Mouse (Mus musculus) cerebellum, adult 2 months (tissue): Measurements from ENCODE around the gene Nkx6-2. TPM values are rescaled to one million over a fixed set of nuclear protein-coding genes. Genes with fewer than 3 reads are reported as not detected.
A peak's percentile ranks its signal among the peaks of the same experiment; 100 is the strongest.

Source experiments
- DNase-seq, 2 experiments: peaks; one replicate each; pipeline ENCODE4 v3.0.0; 2021
- H3K27ac ChIP-seq: fragments of 200-500 bp; 2 replicates; pipeline ENCODE4 v1.5.1; 2012; ENCODE audit warnings: low read length, control low read depth, inconsistent platforms; ENCODE audit not compliant: insufficient read depth
- H3K27me3 ChIP-seq: fragments of 200-500 bp; 2 replicates; pipeline ENCODE4 v1.6.1; 2012; ENCODE audit warnings: inconsistent platforms, mild to moderate bottlenecking, low read length, moderate library complexity; ENCODE audit not compliant: control insufficient read depth, insufficient read depth
- H3K4me1 ChIP-seq: fragments of 200-500 bp; 2 replicates; pipeline ENCODE4 v1.6.1; 2011; ENCODE audit warnings: low read length; ENCODE audit not compliant: control insufficient read depth, insufficient read depth
- H3K4me3 ChIP-seq: fragments of 200-500 bp; replicated peaks from 2 replicates; pipeline ENCODE3; 2011; ENCODE audit warnings: mild to moderate bottlenecking, low read depth, low read length, control low read depth; ENCODE audit not compliant: insufficient read depth
- CTCF ChIP-seq: fragments of 200-500 bp; IDR thresholded peaks from 2 replicates; pipeline ENCODE4 v1.5.1; 2011; ENCODE audit warnings: low read depth, mild to moderate bottlenecking, control low read depth, low read length, moderate library complexity, borderline replicate concordance; ENCODE audit not compliant: insufficient read depth
- POLR2A ChIP-seq: fragments of 200-500 bp; IDR thresholded peaks from 2 replicates; pipeline ENCODE4 v1.6.1; 2011; ENCODE audit warnings: low read length, control low read depth, borderline replicate concordance; ENCODE audit not compliant: insufficient read depth
- WGBS: fragments of 180-500 bp; shearing (Covaris S2); methylation state at CpG from one replicate; pipeline ENCODE4 v1.1.7; 2018; 5-methylcytosine and 5-hydroxymethylcytosine counted together
- polyA plus RNA-seq: library from polyadenylated mRNA; depleted of rRNA; stranded (reverse); fragments of >200 nt; gene quantifications from 2 replicates; pipeline ENCODE4 v1.2.3, GENCODE M21; 2012

The Nkx6-2 gene
- polyA plus RNA-seq, 1 experiment: 35.9 TPM

GRCm38 (mm10) chr7:139580851-139581775 is 1.5 kb downstream of the Nkx6-2 start:
- DNase-seq: peak in 1 of 2 experiments; percentile 40
- H3K4me1 ChIP-seq: 0 out of 2 replicates have a peak, but pooled peaks cover 4% of the 10 kb centered on the region
- H3K27ac ChIP-seq: no peak overlapping the region
- WGBS: 14% methylated on average over 78 of the region's 78 CpGs
- no peak overlapping the region for H3K4me3 ChIP-seq
- peaks cover 9% of the 10 kb centered on the region; the same call in 1 of the 2 replicates for H3K27me3 ChIP-seq
- TF ChIP-seq POLR2A: no peak
- TF ChIP-seq CTCF: no peak

- Histone ChIP-seq H3K4me1 (0 out of 2 replicates have a peak, but pooled peaks cover 4% of the 10 kb centered on the region), H3K27ac (no peak overlapping the region), H3K27me3 (peaks cover 7% of the 10 kb centered on the region; the same call in 1 of the 2 replicates), H3K4me3 (no peak overlapping the region)
- WGBS: 80% methylated on average over 21 of the region's 21 CpGs
- no peak for TF ChIP-seq POLR2A
- TF ChIP-seq CTCF: no peak
- DNase-seq: no peak
These were observed 3.2 kb downstream of the Nkx6-2 start for GRCm38 (mm10) chr7:139579261-139579905.

DNA sequence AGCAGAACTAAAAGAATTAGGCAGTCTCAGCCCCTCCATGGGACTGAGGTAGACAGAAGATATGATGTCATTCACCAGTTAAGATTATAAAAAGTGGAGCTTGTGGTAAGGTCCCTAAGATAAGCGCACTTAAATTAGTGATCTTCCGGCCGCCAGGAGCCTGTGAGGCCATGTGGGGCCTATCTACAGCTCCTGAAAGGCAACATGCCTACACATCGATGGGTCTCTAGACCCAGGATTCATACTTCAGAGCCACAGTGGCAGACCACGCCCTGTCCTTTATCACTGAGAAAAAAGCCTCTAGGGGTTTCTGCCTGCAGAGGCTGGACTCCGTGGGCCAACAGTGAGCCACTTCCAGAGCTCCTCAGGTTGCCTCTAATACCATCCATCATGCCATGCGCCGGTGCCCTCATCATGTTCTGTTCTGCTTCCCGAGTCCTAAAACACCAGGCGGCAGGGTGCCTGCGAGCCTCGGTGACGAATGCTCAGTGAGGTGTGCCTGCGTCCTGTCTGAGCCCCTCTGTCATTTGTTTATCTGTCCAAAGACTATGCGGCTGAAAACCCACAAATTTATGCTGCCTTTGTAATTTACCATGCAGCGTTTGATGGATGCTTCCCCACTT is 6.4 kb downstream of the Nkx6-2 start:
- WGBS: 70% methylated on average over 16 of the region's 16 CpGs
- peaks cover 2% of the 10 kb centered on the region; the same call in 1 of the 2 replicates for H3K27me3 ChIP-seq

GRCm38 (mm10) chr7:139572665-139573064 is 9.9 kb downstream of the Nkx6-2 start:
- Histone ChIP-seq H3K27me3 (no peaks in the 10 kb centered on the region), H3K27ac (0 out of 2 replicates have a peak overlapping the region, but pooled peaks have one; percentile 19), H3K4me1 (0 out of 2 replicates have a peak, but pooled peaks cover 4% of the 10 kb centered on the region), H3K4me3 (no peak overlapping the region)
- WGBS: 95% methylated on average over 3 of the region's 3 CpGs
- no peak for DNase-seq
- TF ChIP-seq POLR2A (no peak), CTCF (no peak)

More for the DNA sequence above, 6.4 kb downstream of the Nkx6-2 start:
- no peak for DNase-seq
- H3K4me1 ChIP-seq: 0 out of 2 replicates have a peak, but pooled peaks cover 4% of the 10 kb centered on the region
- no peak overlapping the region for H3K27ac ChIP-seq
- H3K4me3 ChIP-seq: no peak overlapping the region
- TF ChIP-seq POLR2A (no peak), CTCF (no peak)

- DNase-seq: no peak
- Histone ChIP-seq H3K4me3 (no peak overlapping the region), H3K27ac (no peak overlapping the region), H3K4me1 (no peaks in the 10 kb centered on the region), H3K27me3 (no peaks in the 10 kb centered on the region)
- TF ChIP-seq CTCF (no peak), POLR2A (no peak)
- WGBS: 93% methylated on average over 5 of the region's 5 CpGs
These were observed 11.8 kb downstream of the Nkx6-2 start for GRCm38 (mm10) chr7:139570788-139571187.

DNA sequence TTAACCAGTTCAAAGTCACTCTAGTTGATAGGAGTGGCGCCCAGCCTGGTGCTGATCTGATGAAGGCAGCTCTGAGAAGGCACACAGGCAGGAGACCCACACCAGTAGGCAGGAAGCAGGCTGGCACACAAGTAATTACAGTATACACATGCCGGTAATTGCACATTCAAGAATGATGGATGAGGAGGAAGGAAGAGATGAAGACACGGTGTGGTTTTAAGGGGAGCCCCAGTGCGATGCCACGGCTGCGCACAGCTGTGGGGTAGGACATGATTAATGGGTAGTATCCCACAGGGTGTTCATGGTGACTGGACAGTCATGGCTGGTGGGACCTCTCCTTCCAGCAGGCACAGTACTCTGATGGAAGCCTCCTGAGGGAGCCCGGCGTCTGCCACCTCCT is 16.1 kb downstream of the Nkx6-2 start:
- no peak for DNase-seq
- H3K27ac ChIP-seq: no peak overlapping the region
- H3K4me3 ChIP-seq: no peak overlapping the region
- no peak for TF ChIP-seq CTCF
- no peak for TF ChIP-seq POLR2A
- H3K4me1 ChIP-seq: 0 out of 2 replicates have a peak, but pooled peaks cover 3% of the 10 kb centered on the region
- H3K27me3 ChIP-seq: no peaks in the 10 kb centered on the region
- 93% methylated on average over 8 of the region's 8 CpGs for WGBS

- Histone ChIP-seq H3K4me1 (0 out of 2 replicates have a peak, but pooled peaks cover 3% of the 10 kb centered on the region), H3K27ac (no peak overlapping the region), H3K27me3 (no peaks in the 10 kb centered on the region), H3K4me3 (no peak overlapping the region)
- WGBS: 62% methylated on average over 6 of the region's 6 CpGs
- no peak for DNase-seq
- TF ChIP-seq CTCF (no peak), POLR2A (no peak)
These were observed 16.6 kb downstream of the Nkx6-2 start for GRCm38 (mm10) chr7:139565998-139566397.
